Mouse (Mus musculus) lung, postnatal 0 days (tissue): ENCODE results near the gene Itpkc.

ENCODE experiments used
- CTCF ChIP-seq: IDR thresholded peaks from 2 replicates; pipeline ENCODE4 v1.5.1; 2016; ENCODE audit warnings: antibody characterized with exemption, mild to moderate bottlenecking
- EP300 ChIP-seq: IDR thresholded peaks from 2 replicates; pipeline ENCODE4 v1.6.1; 2016; ENCODE audit warnings: antibody characterized with exemption, mild to moderate bottlenecking, control low read depth

GRCm38 (mm10) chr7:27218586-27218985 is 9.9 kb downstream of the Itpkc start:
- TF ChIP-seq CTCF: no peak
- TF ChIP-seq EP300: no peak
